In the genomic region with DNA sequence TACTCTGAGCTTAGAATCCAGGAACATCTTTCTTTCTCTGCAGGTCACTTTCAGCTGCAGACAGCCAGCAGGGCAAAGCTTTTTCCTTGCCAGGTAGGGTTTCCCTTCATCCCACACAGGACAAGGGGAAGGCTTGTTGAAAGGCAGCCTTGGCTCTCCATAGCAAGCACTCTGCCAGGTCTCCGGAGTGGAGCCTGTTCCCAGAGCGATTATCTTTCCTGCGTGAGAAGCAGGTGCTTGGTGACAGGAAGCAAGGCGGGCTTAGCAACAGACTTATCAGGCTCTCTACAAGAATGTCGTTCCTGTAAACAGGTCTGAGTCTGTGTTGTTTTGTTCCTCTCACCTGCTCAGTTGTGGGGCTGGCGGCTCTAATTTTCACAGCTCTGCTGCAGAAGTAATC, we compare ENCODE assay signal across 11 mouse cellular contexts.
DNase-seq lines count a peak whose midpoint lies in the region; ATAC-seq lines count a peak whose summit lies in the region.
"Had no signal": no experiment of that assay in that cellular context is flagged by ENCODE, and none has a peak within 500 bp of the region (broad histone marks: within the 10 kb centered on the region; RNA-seq: fewer than 3 reads in every experiment).

No protein-coding gene starts in this region.

- peaks cover 15% of the 10 kb centered on the region for H3K4me1 ChIP-seq in hindbrain, embryonic 13.5 days (replicated peaks)
- H3K4me1 ChIP-seq in hindbrain, embryonic 12.5 days, result peaks cover 9% of the 10 kb centered on the region
- peaks cover 13% of the 10 kb centered on the region for H3K4me1 ChIP-seq in forebrain, embryonic 14.5 days (ENCODE audit: control insufficient read depth, insufficient read depth, low read length)
- H3K4me1 ChIP-seq in kidney, embryonic 16.5 days (ENCODE audit: insufficient read depth, low read length), result peaks cover 1% of the 10 kb centered on the region
- H3K4me1 ChIP-seq: embryonic facial prominence, embryonic 15.5 days; limb, embryonic 15.5 days had no signal

- H3K27ac ChIP-seq in hindbrain, embryonic 13.5 days, result peak overlapping the region; percentile 30; the same call in 1 of the 2 replicates
- H3K27ac ChIP-seq in hindbrain, embryonic 12.5 days, result no peak overlapping the region
- peak overlapping the region; percentile 31; the same call in 1 of the 2 replicates for H3K27ac ChIP-seq in forebrain, embryonic 14.5 days (ENCODE audit: low read depth, low read length)
- no peak overlapping the region for H3K27ac ChIP-seq in kidney, embryonic 16.5 days (ENCODE audit: low read length)
- H3K27ac ChIP-seq: embryonic facial prominence, embryonic 15.5 days; limb, embryonic 15.5 days; neural tube, embryonic 13.5 days had no signal

- no peak overlapping the region for H3K4me2 ChIP-seq in hindbrain, embryonic 13.5 days
- H3K4me2 ChIP-seq in hindbrain, embryonic 12.5 days (replicated peaks), result no peak overlapping the region
- H3K4me2 ChIP-seq in forebrain, embryonic 14.5 days (ENCODE audit: low read length), result no peak overlapping the region
- H3K4me2 ChIP-seq in kidney, embryonic 16.5 days (replicated peaks; ENCODE audit: low read depth, low read length), result no peak overlapping the region
- H3K4me2 ChIP-seq: embryonic facial prominence, embryonic 15.5 days; limb, embryonic 15.5 days; neural tube, embryonic 13.5 days had no signal

- no peaks in the 10 kb centered on the region for H3K9me3 ChIP-seq in hindbrain, embryonic 13.5 days
- no peaks in the 10 kb centered on the region for H3K9me3 ChIP-seq in hindbrain, embryonic 12.5 days (replicated peaks)
- no peaks in the 10 kb centered on the region for H3K9me3 ChIP-seq in forebrain, embryonic 14.5 days (replicated peaks; ENCODE audit: control insufficient read depth, low read length)
- H3K9me3 ChIP-seq in kidney, embryonic 16.5 days (ENCODE audit: low read length), result no peaks in the 10 kb centered on the region
- H3K9me3 ChIP-seq: embryonic facial prominence, embryonic 15.5 days; limb, embryonic 15.5 days; neural tube, embryonic 13.5 days had no signal

- no peaks in the 10 kb centered on the region for H3K36me3 ChIP-seq in hindbrain, embryonic 13.5 days
- H3K36me3 ChIP-seq in hindbrain, embryonic 12.5 days, result no peaks in the 10 kb centered on the region
- no peaks in the 10 kb centered on the region for H3K36me3 ChIP-seq in forebrain, embryonic 14.5 days (ENCODE audit: control insufficient read depth, insufficient read depth, low read length)
- H3K36me3 ChIP-seq in kidney, embryonic 16.5 days (ENCODE audit: insufficient read depth, low read length), result no peaks in the 10 kb centered on the region
- H3K36me3 ChIP-seq: embryonic facial prominence, embryonic 15.5 days; limb, embryonic 15.5 days; neural tube, embryonic 13.5 days had no signal

- ATAC-seq in hindbrain, embryonic 13.5 days (ENCODE audit: low FRiP score), result no peak
- ATAC-seq in hindbrain, embryonic 12.5 days (ENCODE audit: low FRiP score), result no peak
- ATAC-seq in forebrain, embryonic 14.5 days, result peak; percentile 45; the same call in 1 of the 2 replicates
- ATAC-seq in kidney, embryonic 16.5 days (ENCODE audit: low FRiP score, low TSS enrichment), result no peak

- no peaks in the 10 kb centered on the region for H3K27me3 ChIP-seq in hindbrain, embryonic 13.5 days
- no peaks in the 10 kb centered on the region for H3K27me3 ChIP-seq in hindbrain, embryonic 12.5 days
- no peaks in the 10 kb centered on the region for H3K27me3 ChIP-seq in forebrain, embryonic 14.5 days (replicated peaks; ENCODE audit: control insufficient read depth, insufficient read depth, low read length)
- H3K27me3 ChIP-seq in kidney, embryonic 16.5 days (ENCODE audit: insufficient read depth, low read length), result no peaks in the 10 kb centered on the region
- H3K27me3 ChIP-seq: embryonic facial prominence, embryonic 15.5 days; limb, embryonic 15.5 days; neural tube, embryonic 13.5 days had no signal

- peak; percentile 10 for DNase-seq in cerebellum, adult 8-10 months
- DNase-seq in forebrain, embryonic 14.5 days (ENCODE audit: low spot score), result peak; percentile 56
- peak; percentile 39 to 51 for DNase-seq in heart, postnatal 14 days
- no peak for DNase-seq in right cerebral cortex, postnatal 14 days
- no peak for DNase-seq in kidney, postnatal 14 days

- 66% methylated on average over 6 of the region's 6 CpGs for WGBS in hindbrain, embryonic 13.5 days
- WGBS in hindbrain, embryonic 12.5 days, result 76% methylated on average over 6 of the region's 6 CpGs
- WGBS in forebrain, embryonic 14.5 days, result 42% methylated on average over 6 of the region's 6 CpGs
- WGBS in kidney, embryonic 16.5 days, result 52% methylated on average over 6 of the region's 6 CpGs

- intact Hi-C loops in heart, postnatal 14 days (cut with DNase I), result no loop called here

- no peak overlapping the region for H3K4me3 ChIP-seq in hindbrain, embryonic 13.5 days
- no peak overlapping the region for H3K4me3 ChIP-seq in hindbrain, embryonic 12.5 days
- H3K4me3 ChIP-seq in forebrain, embryonic 14.5 days (ENCODE audit: low read depth, low read length), result no peak overlapping the region
- no peak overlapping the region for H3K4me3 ChIP-seq in kidney, embryonic 16.5 days (ENCODE audit: low read length)
- H3K4me3 ChIP-seq: embryonic facial prominence, embryonic 15.5 days; limb, embryonic 15.5 days; neural tube, embryonic 13.5 days had no signal

- H3K9ac ChIP-seq in hindbrain, embryonic 13.5 days, result no peak overlapping the region
- no peak overlapping the region for H3K9ac ChIP-seq in hindbrain, embryonic 12.5 days
- H3K9ac ChIP-seq in forebrain, embryonic 14.5 days (ENCODE audit: low read length), result no peak overlapping the region
- no peak overlapping the region for H3K9ac ChIP-seq in kidney, embryonic 16.5 days (replicated peaks; ENCODE audit: low read length)
- H3K9ac ChIP-seq: embryonic facial prominence, embryonic 15.5 days; limb, embryonic 15.5 days; neural tube, embryonic 13.5 days had no signal

Comparison
In these comparisons a context has a peak if more than half of its experiments do, and no peak if none do; other contexts are left out.
1. H3K27ac ChIP-seq: peak in hindbrain, embryonic 13.5 days (single experiment) and forebrain, embryonic 14.5 days (single experiment); none in hindbrain, embryonic 12.5 days (single experiment) and kidney, embryonic 16.5 days (single experiment).
2. DNase-seq: peak in cerebellum, adult 8-10 months (single experiment), forebrain, embryonic 14.5 days (single experiment) and heart, postnatal 14 days (2 of 2); none in right cerebral cortex, postnatal 14 days (single experiment) and kidney, postnatal 14 days (single experiment).